Mouse (Mus musculus): ENCODE measurements around the gene Zcchc13.

DNA sequence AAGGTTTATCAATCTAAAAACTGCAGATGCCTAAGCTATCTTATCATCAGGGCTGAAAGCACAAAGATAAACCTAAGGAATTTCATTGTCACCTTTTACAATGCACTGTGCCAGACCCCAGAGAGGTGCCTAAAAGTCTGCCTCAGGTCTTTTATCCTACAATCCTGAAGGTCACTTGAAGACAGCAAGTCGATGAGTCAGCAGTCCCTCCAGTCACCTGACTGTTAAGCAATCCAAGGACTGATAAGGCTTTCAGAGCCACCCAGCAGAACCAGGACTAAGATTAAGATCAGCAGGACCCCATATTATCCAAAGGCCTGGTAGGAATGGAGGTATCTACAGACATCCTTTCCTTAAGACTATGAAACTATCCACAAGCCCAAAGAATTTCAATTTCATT lies 46.1 kb upstream of the Zcchc13 start:
- TF ChIP-seq EP300 (IDR thresholded peaks at IDR 0.05; ENCODE audit: low read depth), result 0 out of 2 replicates have a peak, but pooled peaks have one; percentile 8
- no peak for TF ChIP-seq CTCF (IDR thresholded peaks at IDR 0.05; ENCODE audit: low read depth)

Data from liver, embryonic 14.5 days (tissue).